Mouse (Mus musculus) liver, embryonic 14.5 days (tissue): Measurements from ENCODE around the gene Fbxo41. TPM values are rescaled to one million over a fixed set of nuclear protein-coding genes. Genes with fewer than 3 reads are reported as not detected.
A peak's percentile ranks its signal among the peaks of the same experiment; 100 is the strongest.
"Not testable (repeated sequence)": the region's sequence is repeated elsewhere in the genome, so short reads cannot be mapped to it uniquely, and the experiment has no call there.

Experiments
- ATAC-seq: fragments of 200-750 bp; cut with Nextera tagmentation; 2 replicates; pipeline ENCODE4 v1.8.0; 2017; ENCODE audit warnings: moderate number of reproducible peaks, mild to moderate bottlenecking, moderate library complexity; ENCODE audit not compliant: insufficient read depth
- DNase-seq, 3 experiments: peaks; one replicate each; pipeline ENCODE4 v3.0.0-alpha.2; 2012 to 2013; ENCODE audit warnings: low read depth in 3 of 3, low spot score in 3 of 3
- H3K27ac ChIP-seq: fragments of 300-500 bp; sonication (generic); 2 replicates; pipeline ENCODE4 v1.5.1; 2014; ENCODE audit warnings: moderate library complexity, mild to moderate bottlenecking, control low read depth, inconsistent platforms
- H3K27me3 ChIP-seq: fragments of 300-500 bp; sonication (generic); 2 replicates; pipeline ENCODE4 v1.6.1; 2014; ENCODE audit warnings: mild to moderate bottlenecking, low read length, moderate library complexity; ENCODE audit not compliant: control insufficient read depth, insufficient read depth
- H3K36me3 ChIP-seq: fragments of 300-500 bp; sonication (generic); replicated peaks from 2 replicates; pipeline ENCODE4 v1.6.1; 2014; ENCODE audit warnings: low read depth; ENCODE audit not compliant: control insufficient read depth, insufficient read depth
- H3K4me1 ChIP-seq, 2 experiments: fragments of 200-500 bp in 1 of 2; fragments of 300-500 bp in 1 of 2; sonication (generic) in 1 of 2; replicated peaks; 2 replicates each; pipeline ENCODE4 v1.6.1; 2012 to 2014; ENCODE audit warnings: antibody characterized with exemption in 1 of 2, inconsistent platforms in 1 of 2, low read length in 1 of 2; ENCODE audit not compliant: control insufficient read depth in 2 of 2, insufficient read depth in 2 of 2
- H3K4me2 ChIP-seq: fragments of 300-500 bp; sonication (generic); 2 replicates; pipeline ENCODE4 v1.6.1; 2014; ENCODE audit warnings: low read depth, mild to moderate bottlenecking, control low read depth, moderate library complexity
- H3K4me3 ChIP-seq, 2 experiments: fragments of 200-500 bp in 1 of 2; fragments of 300-500 bp in 1 of 2; sonication (generic) in 1 of 2; 2 replicates each; pipeline ENCODE4 v1.5.1; 2012 to 2014; ENCODE audit warnings: low read depth in 2 of 2, low read length in 2 of 2, mild to moderate bottlenecking in 2 of 2, control low read depth in 1 of 2, inconsistent platforms in 1 of 2, moderate library complexity in 1 of 2; ENCODE audit not compliant: insufficient read depth in 1 of 2
- H3K9ac ChIP-seq: fragments of 300-500 bp; sonication (generic); replicated peaks from 2 replicates; pipeline ENCODE4 v1.6.1; 2014; ENCODE audit warnings: mild to moderate bottlenecking, control low read depth, moderate library complexity
- H3K9me3 ChIP-seq: fragments of 300-500 bp; sonication (generic); 2 replicates; pipeline ENCODE4 v1.6.1; 2016; ENCODE audit warnings: low read length, mixed read lengths; ENCODE audit not compliant: control insufficient read depth
- CTCF ChIP-seq: IDR thresholded peaks from 2 replicates; pipeline ENCODE4 v1.5.1; 2016; ENCODE audit warnings: antibody characterized with exemption, low read depth, control low read depth
- EP300 ChIP-seq: IDR thresholded peaks from 2 replicates; pipeline ENCODE4 v1.6.1; 2016; ENCODE audit warnings: antibody characterized with exemption, low read depth
- WGBS: fragments of 180-500 bp; shearing (Covaris S2); extraction: QIAGEN DNeasy Blood & Tissue Kit; methylation state at CpG from one replicate; pipeline ENCODE4 v1.1.7; 2014; ENCODE audit not compliant: insufficient replicate concordance; 5-methylcytosine and 5-hydroxymethylcytosine counted together
- polyA plus RNA-seq, 2 experiments: library from polyadenylated mRNA; depleted of rRNA in 1 of 2; stranded (reverse) in 1 of 2; unstranded in 1 of 2; fragments of >200 nt; fragmentation: Nextera tagmentation in 1 of 2; extraction: Ambion mirVana in 1 of 2; gene quantifications; 2 replicates each; pipeline versions ENCODE4 v1.2.1 to v1.2.3; 2012 to 2014

The Fbxo41 gene
- polyA plus RNA-seq, 2 experiments: not detected

GRCm38 (mm10) chr6:85450697-85451663 is 51.8 kb downstream of the Fbxo41 start, which contains the start of gene Cct7:
Cct7 (plus strand) TSS chr6:85451514.
- Histone ChIP-seq H3K36me3 (peaks cover 6% of the 10 kb centered on the region), H3K27me3 (no peaks in the 10 kb centered on the region), H3K27ac (peak within 1 kb of the TSS; percentile 59), H3K4me2 (peak within 1 kb of the TSS; percentile 90), H3K4me1 (peaks cover 15 to 24% of the 10 kb centered on the region in 2 experiments), H3K9ac (peak within 1 kb of the TSS; percentile 94), H3K9me3 (no peaks in the 10 kb centered on the region), H3K4me3 (peak within 1 kb of the TSS; percentile 91)
- under 1% methylated on average over 96 of the region's 96 CpGs for WGBS
- DNase-seq (peak; percentile 99 to 100 (median 100)), ATAC-seq (peak; percentile 91)
- TF ChIP-seq EP300: peak; percentile 55; the same call in 1 of the 2 replicates
- peak; percentile 72 for TF ChIP-seq CTCF

GRCm38 (mm10) chr6:85450140-85450539 is 52.7 kb downstream of the Fbxo41 start:
- not testable (repeated sequence) for H3K27me3 ChIP-seq, ATAC-seq, DNase-seq, H3K9me3 ChIP-seq, H3K27ac ChIP-seq, H3K36me3 ChIP-seq
- H3K9ac ChIP-seq: peak overlapping the region; percentile 78
- H3K4me2 ChIP-seq: peak overlapping the region; percentile 90
- 25% methylated on average over 1 of the region's 1 CpGs for WGBS
- peak overlapping the region; percentile 69 to 91 for H3K4me3 ChIP-seq
- H3K4me1 ChIP-seq: peaks cover 12 to 21% of the 10 kb centered on the region in 2 experiments
- 0 out of 2 replicates have a peak, but pooled peaks have one; percentile 15 for TF ChIP-seq CTCF

DNA sequence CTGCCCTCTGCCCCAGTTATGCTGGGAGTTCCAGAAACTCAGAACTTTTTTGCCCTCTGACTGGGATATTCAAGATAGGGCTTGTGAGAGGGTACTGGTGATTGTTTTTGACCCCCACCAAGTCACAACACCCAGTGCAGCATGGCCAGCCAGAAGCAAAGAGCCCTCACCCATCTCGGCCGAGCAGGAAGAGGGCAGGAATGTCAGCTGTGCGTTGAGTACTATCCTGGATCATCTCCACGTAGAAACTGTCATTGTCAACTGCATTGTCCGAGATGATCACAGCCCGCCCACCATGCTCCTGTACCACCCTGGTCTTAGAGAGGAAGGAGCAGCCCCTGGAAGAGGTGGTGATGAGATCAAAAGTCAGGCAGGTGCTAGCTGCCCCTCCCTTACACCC is 55.4 kb downstream of the Fbxo41 start:
- no peak for ATAC-seq
- peaks cover 0 to 3% of the 10 kb centered on the region in 2 experiments; a peak in 2 of 4 replicates for H3K4me1 ChIP-seq
- H3K27ac ChIP-seq: no peak overlapping the region
- WGBS: 75% methylated on average over 6 of the region's 6 CpGs
- H3K9me3 ChIP-seq: no peaks in the 10 kb centered on the region
- no peaks in the 10 kb centered on the region for H3K27me3 ChIP-seq
- no peak overlapping the region for H3K9ac ChIP-seq
- H3K4me3 ChIP-seq: no peak overlapping the region
- H3K4me2 ChIP-seq: no peak overlapping the region
- no peak for DNase-seq
- TF ChIP-seq EP300 (no peak), CTCF (no peak)
- H3K36me3 ChIP-seq: peaks cover 10% of the 10 kb centered on the region

GRCm38 (mm10) chr6:85445286-85445685 is 57.5 kb downstream of the Fbxo41 start:
- TF ChIP-seq CTCF (no peak), EP300 (no peak)
- Histone ChIP-seq H3K9ac (no peak overlapping the region), H3K4me1 (peaks cover 0 to 2% of the 10 kb centered on the region in 2 experiments; a peak in 2 of 4 replicates), H3K27me3 (no peaks in the 10 kb centered on the region), H3K36me3 (peaks cover 12% of the 10 kb centered on the region), H3K4me3 (no peak overlapping the region), H3K9me3 (no peaks in the 10 kb centered on the region), H3K4me2 (no peak overlapping the region), H3K27ac (no peak overlapping the region)
- DNase-seq: no peak
- ATAC-seq: no peak
- 71% methylated on average over 5 of the region's 5 CpGs for WGBS
